Mouse (Mus musculus): Measurements from ENCODE around the gene Degs1.

- TF ChIP-seq POLR2A (IDR thresholded peaks at IDR 0.05; ENCODE audit: insufficient read depth, low read depth, low read length) (no peak), CTCF (IDR thresholded peaks at IDR 0.05; ENCODE audit: insufficient read depth, low read depth, low read length) (no peak)
Observed at GRCm38 (mm10) chr1:182309403-182309802, 26.8 kb upstream of the Degs1 start.
